18 mouse cellular contexts compared by ENCODE assay signal in the genomic region with DNA sequence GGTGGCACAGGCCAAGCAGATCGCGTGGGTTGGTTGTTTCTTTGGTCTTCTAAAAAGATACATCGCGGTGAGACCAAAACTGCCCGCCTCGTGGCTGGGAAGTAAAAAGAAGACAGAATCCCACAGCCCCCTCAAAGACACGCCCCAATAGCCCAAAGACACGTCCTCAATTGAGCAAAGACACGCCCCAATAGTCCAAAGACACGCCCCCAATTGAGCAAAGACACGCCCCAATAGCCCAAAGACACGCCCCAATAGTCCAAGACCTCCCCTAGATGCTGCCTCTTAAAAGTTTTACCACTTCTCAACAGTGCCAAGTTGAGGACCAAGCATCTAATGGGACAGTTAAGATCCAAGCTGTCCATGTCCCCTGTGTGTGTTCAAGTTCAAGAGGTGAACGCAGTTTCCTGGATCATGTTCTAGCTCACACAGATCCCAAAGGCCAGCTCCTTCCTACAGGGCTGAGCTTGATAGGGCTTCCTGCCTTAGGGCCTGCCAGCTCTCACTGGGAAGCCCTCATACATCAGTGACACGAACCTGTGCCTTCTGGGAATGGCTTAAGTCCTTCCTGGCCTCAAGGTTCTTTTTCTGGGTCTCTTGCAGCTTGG. TPM values are rescaled to one million over a fixed set of nuclear protein-coding genes. Genes with fewer than 3 reads are reported as not detected.
A peak's percentile ranks its signal among the peaks of the same experiment; 100 is the strongest.
DNase-seq lines count a peak whose midpoint lies in the region; ATAC-seq and TF ChIP-seq lines count a peak whose summit lies in the region.
"Had no signal": no experiment of that assay in that cellular context is flagged by ENCODE, and none has a peak within 500 bp of the region (broad histone marks: within the 10 kb centered on the region; RNA-seq: fewer than 3 reads in every experiment).

No protein-coding gene starts in this region.

- H3K9me3 ChIP-seq in heart, embryonic 11.5 days (replicated peaks; ENCODE audit: control insufficient read depth, low read length), result peaks cover 9% of the 10 kb centered on the region
- 0 out of 2 replicates have a peak, but pooled peaks cover 3% of the 10 kb centered on the region for H3K9me3 ChIP-seq in heart, embryonic 15.5 days (replicated peaks)
- H3K9me3 ChIP-seq in liver, postnatal 0 days (ENCODE audit: low read length), result no peaks in the 10 kb centered on the region; the same call in 1 of the 2 replicates
- H3K9me3 ChIP-seq: midbrain, embryonic 15.5 days had no signal

- H3K4me2 ChIP-seq in heart, embryonic 11.5 days, result no peak overlapping the region
- H3K4me2 ChIP-seq in heart, embryonic 15.5 days, result no peak overlapping the region
- H3K4me2 ChIP-seq in liver, postnatal 0 days (ENCODE audit: low read depth, low read length), result no peak overlapping the region
- H3K4me2 ChIP-seq: midbrain, embryonic 15.5 days had no signal

- H3K36me3 ChIP-seq in heart, embryonic 11.5 days (ENCODE audit: control insufficient read depth, insufficient read depth, low read length), result no peaks in the 10 kb centered on the region
- H3K36me3 ChIP-seq in heart, embryonic 15.5 days, result no peaks in the 10 kb centered on the region
- no peaks in the 10 kb centered on the region for H3K36me3 ChIP-seq in liver, postnatal 0 days (replicated peaks; ENCODE audit: insufficient read depth, low read length)
- H3K36me3 ChIP-seq: midbrain, embryonic 15.5 days had no signal

- H3K4me1 ChIP-seq in heart, embryonic 11.5 days (ENCODE audit: control insufficient read depth, insufficient read depth, low read length), result no peaks in the 10 kb centered on the region
- H3K4me1 ChIP-seq in heart, embryonic 15.5 days (replicated peaks), result 0 out of 2 replicates have a peak, but pooled peaks cover 2% of the 10 kb centered on the region
- H3K4me1 ChIP-seq in liver, postnatal 0 days (ENCODE audit: insufficient read depth), result no peaks in the 10 kb centered on the region
- H3K4me1 ChIP-seq: midbrain, embryonic 15.5 days had no signal

- no peaks in the 10 kb centered on the region for H3K27me3 ChIP-seq in heart, embryonic 11.5 days (ENCODE audit: control insufficient read depth, insufficient read depth, low read length)
- H3K27me3 ChIP-seq in heart, embryonic 15.5 days, result no peaks in the 10 kb centered on the region
- H3K27me3 ChIP-seq in liver, postnatal 0 days (ENCODE audit: insufficient read depth, low read length), result 0 out of 2 replicates have a peak, but pooled peaks cover 3% of the 10 kb centered on the region
- H3K27me3 ChIP-seq: midbrain, embryonic 15.5 days had no signal

- TF ChIP-seq CTCF in liver, postnatal 0 days (IDR thresholded peaks at IDR 0.05; ENCODE audit: low read depth), result no peak

- TF ChIP-seq EP300 in liver, postnatal 0 days (IDR thresholded peaks at IDR 0.05; ENCODE audit: low read depth), result no peak

- no peak overlapping the region for H3K27ac ChIP-seq in heart, embryonic 11.5 days (ENCODE audit: low read depth, low read length)
- H3K27ac ChIP-seq in heart, embryonic 15.5 days, result peak overlapping the region; percentile 82; the same call in 1 of the 2 replicates
- H3K27ac ChIP-seq in liver, postnatal 0 days (ENCODE audit: low read depth), result peak overlapping the region; percentile 57; the same call in 1 of the 2 replicates
- H3K27ac ChIP-seq: limb, embryonic 10.5 days; midbrain, embryonic 15.5 days had no signal

- no peak overlapping the region for H3K9ac ChIP-seq in heart, embryonic 11.5 days (ENCODE audit: low read depth, low read length)
- H3K9ac ChIP-seq in heart, embryonic 15.5 days, result no peak overlapping the region
- H3K9ac ChIP-seq in liver, postnatal 0 days (replicated peaks), result no peak overlapping the region
- H3K9ac ChIP-seq: midbrain, embryonic 15.5 days had no signal

- H3K4me3 ChIP-seq in heart, embryonic 11.5 days (ENCODE audit: low read depth, low read length), result no peak overlapping the region
- no peak overlapping the region for H3K4me3 ChIP-seq in heart, embryonic 15.5 days
- H3K4me3 ChIP-seq in liver, postnatal 0 days (ENCODE audit: low read depth, low read length), result no peak overlapping the region
- H3K4me3 ChIP-seq: limb, embryonic 10.5 days; midbrain, embryonic 15.5 days had no signal

- no peak for ATAC-seq in heart, embryonic 11.5 days (replicated peaks; ENCODE audit: insufficient number of reproducible peaks, low FRiP score, low TSS enrichment)
- no peak for ATAC-seq in heart, embryonic 15.5 days (replicated peaks; ENCODE audit: insufficient number of reproducible peaks, insufficient read depth, low FRiP score, low read depth)
- ATAC-seq in liver, postnatal 0 days, result peak; percentile 58
- ATAC-seq in frontal cortex, adult (ENCODE audit: low TSS enrichment), result no peak
- ATAC-seq: forebrain, embryonic 14.5 days; hindbrain, embryonic 16.5 days; midbrain, embryonic 15.5 days had no signal

- DNase-seq in heart, adult 18-20 months, result peak; percentile 50 to 81
- DNase-seq in lung, postnatal 36 days, result peak; percentile 36
- no peak for DNase-seq in lung, postnatal 4 days
- peak; percentile 25 for DNase-seq in liver, postnatal 0 days
- no peak for DNase-seq in urinary bladder, adult 2 months (ENCODE audit: low spot score)
- DNase-seq: adrenal gland, postnatal 25 days; cerebellum, adult 9-10 months; layer of hippocampus, postnatal 36 days; thymus, adult 18-20 months had no signal

- 51% methylated on average over 14 of the region's 14 CpGs for WGBS in heart, embryonic 11.5 days (ENCODE audit: insufficient replicate concordance)
- WGBS in heart, embryonic 15.5 days, result 58% methylated on average over 14 of the region's 14 CpGs
- WGBS in liver, postnatal 0 days (ENCODE audit: insufficient replicate concordance), result 58% methylated on average over 14 of the region's 14 CpGs

RNA-seq across cellular contexts. Expression of a gene that starts 8.7 kb away (rescaled TPM):
- total RNA-seq in heart, adult 18-20 months (2021), result 10 to 100 TPM; 49.0 to 52.9 TPM
- polyA plus RNA-seq in heart, embryonic 11.5 days (2014; fragmentation: Nextera tagmentation; extraction: Ambion mirVana), result 0.70 and 0.79 TPM in 2 replicates
- polyA plus RNA-seq in heart, embryonic 15.5 days (2015; fragmentation: Nextera tagmentation; extraction: Ambion mirVana), result 7.2 and 8.4 TPM in 2 replicates
- 1.8 and 2.3 TPM in 2 replicates for polyA plus RNA-seq in liver, postnatal 0 days (2015; fragmentation: Nextera tagmentation; extraction: Ambion mirVana)
- 15.3 and 19.8 TPM in 2 replicates for polyA plus RNA-seq in urinary bladder, adult 2 months (2012; rRNA removed)
- total RNA-seq: layer of hippocampus, postnatal 36 days had no signal
- polyA plus RNA-seq: forebrain, embryonic 14.5 days had no signal

RNA-seq across cellular contexts. Expression of a gene that starts 21.7 kb away (rescaled TPM):
- total RNA-seq in heart, adult 18-20 months (2021), result 1 to 10 TPM; 1.4 to 1.5 TPM
- polyA plus RNA-seq in heart, embryonic 11.5 days (2014; fragmentation: Nextera tagmentation; extraction: Ambion mirVana), result 2.7 and 3.4 TPM in 2 replicates
- 2.9 and 3.6 TPM in 2 replicates for polyA plus RNA-seq in heart, embryonic 15.5 days (2015; fragmentation: Nextera tagmentation; extraction: Ambion mirVana)
- polyA plus RNA-seq in liver, postnatal 0 days (2015; fragmentation: Nextera tagmentation; extraction: Ambion mirVana), result 0.56 and 0.72 TPM in 2 replicates
- polyA plus RNA-seq in urinary bladder, adult 2 months (2012; rRNA removed), result 1.2 and 1.4 TPM in 2 replicates

RNA-seq across cellular contexts. Expression of a gene that starts 38.3 kb away (rescaled TPM):
- total RNA-seq in heart, adult 18-20 months (2021), result 1 to 10 TPM; 1.5 to 3.1 TPM
- polyA plus RNA-seq in heart, embryonic 11.5 days (2014; fragmentation: Nextera tagmentation; extraction: Ambion mirVana), result 9.7 and 11.4 TPM in 2 replicates
- polyA plus RNA-seq in heart, embryonic 15.5 days (2015; fragmentation: Nextera tagmentation; extraction: Ambion mirVana), result 6.0 and 9.3 TPM in 2 replicates
- polyA plus RNA-seq in liver, postnatal 0 days (2015; fragmentation: Nextera tagmentation; extraction: Ambion mirVana), result 3.9 and 4.4 TPM in 2 replicates
- 18.9 and 21.0 TPM in 2 replicates for polyA plus RNA-seq in urinary bladder, adult 2 months (2012; rRNA removed)

RNA-seq across cellular contexts. Expression of a gene that starts 51.1 kb away (rescaled TPM):
- total RNA-seq in heart, adult 18-20 months (2021), result not detected
- polyA plus RNA-seq in heart, embryonic 11.5 days (2014; fragmentation: Nextera tagmentation; extraction: Ambion mirVana), result not detected in 2 replicates
- not detected in 2 replicates for polyA plus RNA-seq in heart, embryonic 15.5 days (2015; fragmentation: Nextera tagmentation; extraction: Ambion mirVana)
- 0.72 TPM in 1 of 2 replicates, not detected in the other for polyA plus RNA-seq in liver, postnatal 0 days (2015; fragmentation: Nextera tagmentation; extraction: Ambion mirVana)
- polyA plus RNA-seq in urinary bladder, adult 2 months (2012; rRNA removed), result 0.19 and 0.51 TPM in 2 replicates
- total RNA-seq: adrenal gland, postnatal 25 days; gastrocnemius, adult 18-20 months; heart, postnatal 10 days; layer of hippocampus, postnatal 36 days had no signal
- polyA plus RNA-seq: forebrain, embryonic 14.5 days; hindbrain, embryonic 16.5 days; limb, embryonic 10.5 days; midbrain, embryonic 15.5 days had no signal

RNA-seq across cellular contexts. Expression of a gene that starts 57.7 kb away (rescaled TPM):
- not detected for total RNA-seq in heart, adult 18-20 months (2021)
- polyA plus RNA-seq in heart, embryonic 11.5 days (2014; fragmentation: Nextera tagmentation; extraction: Ambion mirVana), result 0.69 TPM in 1 of 2 replicates, not detected in the other
- polyA plus RNA-seq in heart, embryonic 15.5 days (2015; fragmentation: Nextera tagmentation; extraction: Ambion mirVana), result not detected in 2 replicates
- polyA plus RNA-seq in liver, postnatal 0 days (2015; fragmentation: Nextera tagmentation; extraction: Ambion mirVana), result 1.8 TPM in 1 of 2 replicates, not detected in the other
- not detected in 2 replicates for polyA plus RNA-seq in urinary bladder, adult 2 months (2012; rRNA removed)
- total RNA-seq: adrenal gland, postnatal 25 days; gastrocnemius, adult 18-20 months; heart, postnatal 10 days; layer of hippocampus, postnatal 36 days had no signal
- polyA plus RNA-seq: forebrain, embryonic 14.5 days; limb, embryonic 10.5 days; midbrain, embryonic 15.5 days had no signal

Comparison
In these comparisons a context has a peak if more than half of its experiments do, and no peak if none do; other contexts are left out.
1. DNase-seq: peak in heart, adult 18-20 months (2 of 2), lung, postnatal 36 days (single experiment) and liver, postnatal 0 days (single experiment); none in lung, postnatal 4 days (0 of 2) and urinary bladder, adult 2 months (single experiment).